Mouse (Mus musculus) testis, adult 2 months (tissue): Measurements from ENCODE around the gene Etl4. TPM values are rescaled to one million over a fixed set of nuclear protein-coding genes. Genes with fewer than 3 reads are reported as not detected.

Experiments
- H3K27ac ChIP-seq: fragments of 200-500 bp; 2 replicates; pipeline ENCODE4 v1.5.1; 2012; ENCODE audit warnings: low read depth, low read length; ENCODE audit not compliant: control insufficient read depth, insufficient read depth
- H3K27me3 ChIP-seq: fragments of 200-500 bp; 2 replicates; pipeline ENCODE4 v1.6.1; 2012; ENCODE audit warnings: mild to moderate bottlenecking, low read length, moderate library complexity; ENCODE audit not compliant: control insufficient read depth, insufficient read depth
- H3K36me3 ChIP-seq: fragments of 200-500 bp; 2 replicates; pipeline ENCODE4 v1.6.1; 2012; ENCODE audit warnings: mild to moderate bottlenecking, low read length; ENCODE audit not compliant: control insufficient read depth, insufficient read depth
- H3K4me1 ChIP-seq: fragments of 200-500 bp; 2 replicates; pipeline ENCODE4 v1.6.1; 2012; ENCODE audit warnings: low read length; ENCODE audit not compliant: control insufficient read depth, insufficient read depth
- H3K4me3 ChIP-seq: fragments of 200-500 bp; 2 replicates; pipeline ENCODE4 v1.5.1; 2012; ENCODE audit warnings: low read depth, mild to moderate bottlenecking, low read length, moderate library complexity, mixed read lengths; ENCODE audit not compliant: control insufficient read depth
- CTCF ChIP-seq: fragments of 200-500 bp; IDR thresholded peaks from 2 replicates; pipeline ENCODE4 v1.5.1; 2012; ENCODE audit warnings: low read depth, mild to moderate bottlenecking, inconsistent platforms, low read length, moderate library complexity; ENCODE audit not compliant: control insufficient read depth, insufficient read depth, insufficient replicate concordance
- POLR2A ChIP-seq: fragments of 200-500 bp; IDR thresholded peaks from 2 replicates; pipeline ENCODE4 v1.6.1; 2012; ENCODE audit warnings: low read depth, mild to moderate bottlenecking, inconsistent platforms, low read length, moderate library complexity; ENCODE audit not compliant: control insufficient read depth
- polyA plus RNA-seq: library from polyadenylated mRNA; depleted of rRNA; stranded (reverse); fragments of >200 nt; gene quantifications from 2 replicates; pipeline ENCODE4 v1.2.3, GENCODE M21; 2012

The Etl4 gene
- polyA plus RNA-seq, 1 experiment: 16.3 TPM

DNA sequence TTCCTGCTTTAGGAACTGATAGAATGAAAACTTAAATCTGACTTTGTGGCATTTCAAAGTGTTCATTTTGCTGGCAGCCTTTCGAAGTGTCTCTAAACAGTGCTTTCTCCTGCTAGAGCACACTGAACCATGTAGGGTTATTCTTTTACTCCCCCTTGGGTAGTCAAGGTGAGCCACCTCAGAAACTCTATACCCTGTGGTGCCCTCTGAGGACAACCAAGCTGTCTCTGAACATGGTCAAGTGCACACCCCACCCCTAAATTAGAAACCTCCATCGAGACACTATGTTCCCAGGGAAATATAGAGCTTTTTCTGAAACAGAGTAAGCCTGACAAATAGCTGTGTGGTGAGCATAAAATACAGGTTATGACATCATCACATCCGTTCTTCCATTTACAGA, 840.1 kb downstream of the Etl4 start:
- Histone ChIP-seq H3K36me3 (no peaks in the 10 kb centered on the region), H3K27me3 (no peaks in the 10 kb centered on the region), H3K4me3 (no peak overlapping the region), H3K27ac (no peak overlapping the region), H3K4me1 (no peaks in the 10 kb centered on the region)
- TF ChIP-seq POLR2A (no peak), CTCF (no peak)

DNA sequence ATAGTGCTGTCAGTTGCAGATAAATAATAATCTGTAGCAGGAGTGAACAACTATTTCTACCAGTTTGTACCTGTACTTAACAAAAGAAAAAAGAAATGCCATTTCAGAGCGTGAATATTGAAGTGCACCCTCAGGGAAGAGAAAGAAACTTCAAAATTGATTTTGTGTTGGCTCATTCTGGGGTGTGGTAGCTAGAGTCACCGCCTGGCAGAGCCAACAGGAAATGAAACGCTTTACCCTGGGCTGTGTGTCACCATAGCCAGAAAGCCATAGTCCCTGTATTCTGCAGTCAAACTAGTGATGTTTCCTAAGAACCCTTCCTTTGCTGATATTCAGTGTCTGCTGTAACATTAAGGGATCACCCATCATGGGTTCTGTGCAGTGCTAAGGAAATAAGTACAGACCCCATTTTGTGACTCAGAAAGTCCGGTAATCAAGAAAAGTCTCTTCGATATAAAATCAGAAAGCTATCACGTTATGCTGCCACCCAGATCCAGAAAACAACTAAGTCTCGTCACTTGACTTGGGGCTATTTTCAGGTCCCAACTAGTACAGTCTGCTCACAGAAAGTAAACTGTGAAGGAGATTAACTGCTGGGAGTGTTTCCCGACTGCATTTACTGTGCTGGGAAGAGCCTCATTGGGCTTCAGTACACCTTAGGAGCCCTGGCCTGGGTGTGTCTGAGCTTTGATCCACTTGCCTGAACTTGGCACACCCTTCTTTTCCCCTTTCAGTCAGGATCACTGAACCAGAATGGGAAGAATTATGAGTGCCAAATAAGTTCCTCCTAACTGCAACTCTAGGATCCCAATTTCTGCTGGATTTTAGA, 843.9 kb downstream of the Etl4 start:
- no peaks in the 10 kb centered on the region for H3K36me3 ChIP-seq
- H3K4me3 ChIP-seq: no peak overlapping the region
- H3K27ac ChIP-seq: no peak overlapping the region
- H3K4me1 ChIP-seq: no peaks in the 10 kb centered on the region
- no peaks in the 10 kb centered on the region for H3K27me3 ChIP-seq
- TF ChIP-seq CTCF: no peak
- TF ChIP-seq POLR2A: no peak

DNA sequence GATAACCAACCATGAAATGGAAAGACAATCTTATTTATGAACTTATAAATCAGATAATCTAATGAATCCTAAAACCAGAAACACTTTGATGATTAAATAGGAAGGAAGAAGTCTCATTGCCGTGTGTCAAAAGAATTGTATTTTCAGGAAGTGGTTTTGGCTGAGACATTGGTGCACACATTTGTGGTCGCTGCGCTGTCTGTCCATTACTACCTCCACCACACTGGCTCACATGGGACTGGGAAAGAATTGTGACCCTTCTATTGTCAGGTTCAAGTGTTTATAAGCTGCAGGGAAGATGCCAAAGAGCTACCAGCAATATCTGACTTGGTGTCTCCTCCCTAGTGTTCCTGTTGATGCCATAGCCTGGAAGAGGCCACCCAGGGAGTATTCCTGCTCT, 847.4 kb downstream of the Etl4 start:
- H3K36me3 ChIP-seq: no peaks in the 10 kb centered on the region
- H3K4me3 ChIP-seq: no peak overlapping the region
- H3K27ac ChIP-seq: no peak overlapping the region
- no peaks in the 10 kb centered on the region for H3K27me3 ChIP-seq
- no peak for TF ChIP-seq CTCF
- no peak for TF ChIP-seq POLR2A
- no peaks in the 10 kb centered on the region for H3K4me1 ChIP-seq

DNA sequence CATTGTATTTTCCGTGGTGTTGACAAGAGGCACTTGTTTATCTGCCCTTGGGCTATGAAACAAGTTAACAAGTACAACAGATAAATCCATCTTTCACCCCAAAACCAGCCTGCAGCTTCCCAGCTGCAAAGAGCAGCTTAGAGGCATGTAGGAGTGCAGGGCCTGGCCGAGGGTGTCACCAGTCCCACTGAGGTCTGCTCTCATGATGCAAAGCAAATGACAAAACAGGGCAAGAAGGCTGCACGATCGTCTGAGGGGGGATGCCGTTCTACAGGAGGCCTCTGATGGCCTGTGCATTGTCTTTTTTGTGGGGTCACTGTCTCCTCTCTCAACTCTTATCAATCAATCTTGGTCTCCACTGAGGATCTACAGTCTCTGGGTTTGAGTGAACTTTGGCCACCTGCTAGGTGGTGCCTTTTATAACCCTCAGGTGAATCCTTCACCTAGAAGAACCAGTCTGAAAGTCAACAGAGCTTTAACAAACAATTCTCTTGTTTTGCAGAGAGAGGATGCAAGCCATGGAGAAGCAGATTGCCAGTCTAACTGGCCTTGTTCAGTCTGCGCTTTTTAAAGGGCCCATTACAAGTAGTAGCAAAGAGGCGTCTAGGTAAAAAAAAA, 849.6 kb downstream of the Etl4 start:
- TF ChIP-seq CTCF (no peak), POLR2A (no peak)
- H3K36me3 ChIP-seq: no peaks in the 10 kb centered on the region
- H3K27me3 ChIP-seq: no peaks in the 10 kb centered on the region
- H3K4me3 ChIP-seq: no peak overlapping the region
- H3K4me1 ChIP-seq: no peaks in the 10 kb centered on the region
- no peak overlapping the region for H3K27ac ChIP-seq

DNA sequence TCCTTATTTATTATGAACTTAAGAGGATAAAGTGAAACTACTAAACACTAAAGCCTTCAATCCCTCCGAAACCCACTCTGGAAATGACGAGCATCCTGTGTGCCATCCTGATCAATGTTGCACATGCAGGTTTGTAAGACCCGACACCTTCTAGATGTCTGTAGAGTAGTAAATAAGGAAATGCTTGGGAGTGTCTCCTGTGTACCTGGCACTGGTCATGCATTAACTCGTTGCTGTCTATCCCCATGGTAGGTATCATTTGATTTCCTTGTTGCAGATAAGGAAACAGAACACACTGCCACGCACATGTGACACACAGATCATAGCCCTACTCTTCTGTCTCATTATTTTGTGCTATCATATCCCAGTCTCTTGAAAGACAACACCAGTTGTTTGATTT, 851.7 kb downstream of the Etl4 start:
- Histone ChIP-seq H3K4me1 (no peaks in the 10 kb centered on the region), H3K27ac (no peak overlapping the region), H3K36me3 (no peaks in the 10 kb centered on the region), H3K4me3 (no peak overlapping the region), H3K27me3 (no peaks in the 10 kb centered on the region)
- TF ChIP-seq POLR2A (no peak), CTCF (no peak)

DNA sequence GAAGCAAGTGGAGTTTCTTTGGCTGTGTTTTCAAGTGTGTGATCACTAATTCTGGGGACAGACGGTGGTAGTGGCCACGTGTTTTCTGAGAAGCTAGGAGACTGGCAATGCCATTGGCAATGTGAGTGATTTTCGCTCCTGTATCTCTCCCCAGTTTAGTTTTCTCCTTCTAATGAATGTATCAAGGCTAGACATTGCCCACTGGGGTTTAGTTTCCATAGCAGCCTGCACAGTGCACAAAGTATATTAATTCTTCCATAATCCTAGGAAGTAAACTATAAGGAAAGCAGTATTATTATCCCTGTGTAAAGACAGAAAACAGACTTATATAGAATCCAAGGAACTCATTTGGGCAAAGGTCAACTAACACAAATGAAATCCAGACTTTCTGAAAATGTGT, 852.2 kb downstream of the Etl4 start:
- Histone ChIP-seq H3K4me3 (no peak overlapping the region), H3K27me3 (no peaks in the 10 kb centered on the region), H3K27ac (no peak overlapping the region), H3K4me1 (no peaks in the 10 kb centered on the region), H3K36me3 (no peaks in the 10 kb centered on the region)
- TF ChIP-seq CTCF: no peak

DNA sequence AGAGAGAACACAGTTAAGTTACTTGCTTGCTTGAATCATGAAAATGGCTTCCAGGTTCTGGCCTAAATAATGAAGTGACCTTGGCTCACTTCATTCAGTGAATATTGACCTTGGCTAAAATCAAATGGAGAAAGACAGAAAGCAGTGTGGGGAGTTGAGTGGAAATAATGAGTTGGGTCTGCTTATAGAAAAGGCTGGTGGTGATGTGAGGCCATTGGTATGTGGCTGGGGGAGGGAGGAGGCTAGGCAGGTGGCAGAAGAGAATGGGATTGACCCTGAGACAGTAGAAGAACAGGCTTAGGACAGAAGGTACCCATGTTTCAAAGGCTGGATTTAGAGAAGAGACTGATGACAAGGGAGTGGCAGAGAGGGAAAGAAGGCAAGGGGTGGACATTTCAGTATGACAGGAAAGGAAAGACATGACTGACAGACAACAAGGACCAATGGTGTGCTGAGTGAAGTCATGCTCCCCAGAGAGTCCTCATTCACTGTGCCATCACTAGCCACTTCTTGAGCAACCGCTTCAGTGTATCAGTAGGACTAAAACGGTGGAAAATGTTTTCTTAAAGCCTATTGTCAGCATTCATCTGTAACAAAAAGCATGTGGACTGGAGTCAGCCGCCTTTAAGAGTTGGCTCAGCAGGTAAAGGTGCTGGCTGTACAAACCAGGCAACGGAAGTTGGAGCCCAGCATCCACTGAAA, 854.1 kb downstream of the Etl4 start:
- no peak overlapping the region for H3K27ac ChIP-seq
- H3K36me3 ChIP-seq: no peaks in the 10 kb centered on the region
- TF ChIP-seq CTCF: no peak
- TF ChIP-seq POLR2A: no peak
- no peak overlapping the region for H3K4me3 ChIP-seq
- no peaks in the 10 kb centered on the region for H3K4me1 ChIP-seq
- H3K27me3 ChIP-seq: no peaks in the 10 kb centered on the region
